Mouse (Mus musculus) lung, postnatal 0 days (tissue): Measurements from ENCODE around the gene Ppp1r13l.

Source experiments
- CTCF ChIP-seq: IDR thresholded peaks from 2 replicates; pipeline ENCODE4 v1.5.1; 2016; ENCODE audit warnings: antibody characterized with exemption, mild to moderate bottlenecking
- EP300 ChIP-seq: IDR thresholded peaks from 2 replicates; pipeline ENCODE4 v1.6.1; 2016; ENCODE audit warnings: antibody characterized with exemption, mild to moderate bottlenecking, control low read depth

- TF ChIP-seq EP300 (no peak), CTCF (no peak)
Observed at GRCm38 (mm10) chr7:19341761-19342409, 17.7 kb upstream of the Ppp1r13l start.
